Mouse (Mus musculus): ENCODE results near the gene Metap1. TPM values are rescaled to one million over a fixed set of nuclear protein-coding genes. Genes with fewer than 3 reads are reported as not detected.

The Metap1 gene
- total and polyA plus RNA-seq, 3 experiments, result 57.4 to 96.3 (median 71.0) TPM

- TF ChIP-seq POLR2AphosphoS5 (IDR thresholded peaks at IDR 0.05; ENCODE audit: borderline replicate concordance, low read depth, low read length), result no peak
- TF ChIP-seq E2F4 (IDR thresholded peaks at IDR 0.05; ENCODE audit: borderline replicate concordance, low read depth, low read length), result no peak
- TF ChIP-seq USF1 (IDR thresholded peaks at IDR 0.05; ENCODE audit: low read depth, low read length), result no peak
- TF ChIP-seq MYB (IDR thresholded peaks at IDR 0.05; ENCODE audit: low read depth, low read length), result no peak
- TF ChIP-seq NRF1 (IDR thresholded peaks at IDR 0.05; ENCODE audit: insufficient read depth, low read depth, low read length, poor library complexity, severe bottlenecking), result no peak
- TF ChIP-seq CHD1 (IDR thresholded peaks at IDR 0.05; ENCODE audit: low read depth, low read length), result peak; percentile 52; the same call in 1 of the 2 replicates
- no peak for TF ChIP-seq MEF2A (IDR thresholded peaks at IDR 0.05; ENCODE audit: extremely low read depth, insufficient replicate concordance, low read depth, low read length, poor library complexity, severe bottlenecking)
- no peak for TF ChIP-seq UBTF (IDR thresholded peaks at IDR 0.05; ENCODE audit: borderline replicate concordance, insufficient read depth, low read depth, low read length)
- no peak for TF ChIP-seq ZKSCAN1 (IDR thresholded peaks at IDR 0.05; ENCODE audit: low read depth, low read length)
- TF ChIP-seq MYC (IDR thresholded peaks at IDR 0.05; ENCODE audit: low read depth, low read length), result 0 out of 2 replicates have a peak, but pooled peaks have one; percentile 27
- TF ChIP-seq SIN3A (IDR thresholded peaks at IDR 0.05; ENCODE audit: low read length), result no peak; the same call in 1 of the 2 replicates
- no peak for TF ChIP-seq KAT2A (conservative IDR thresholded peaks at IDR 0.05; ENCODE audit: low read depth, low read length)
- TF ChIP-seq HCFC1 (IDR thresholded peaks at IDR 0.05; ENCODE audit: low read depth, low read length), result no peak
- TF ChIP-seq GATA1 (IDR thresholded peaks at IDR 0.05; ENCODE audit: low read depth, low read length), result 0 out of 2 replicates have a peak, but pooled peaks have one; percentile 4
- TF ChIP-seq RAD21 (IDR thresholded peaks at IDR 0.05; ENCODE audit: low read depth, low read length), result no peak
- TF ChIP-seq TBP (IDR thresholded peaks at IDR 0.05; ENCODE audit: low read depth, low read length), result no peak
- TF ChIP-seq USF2 (IDR thresholded peaks at IDR 0.05; ENCODE audit: borderline replicate concordance in 1 of 2, insufficient read depth in 1 of 2, low read depth in 1 of 2, low read length in 2 of 2), result no peak
- TF ChIP-seq GABPA (IDR thresholded peaks at IDR 0.05; ENCODE audit: low read depth, low read length), result no peak
- no peak for TF ChIP-seq EP300 (IDR thresholded peaks at IDR 0.05; ENCODE audit: low read depth in 1 of 2, low read length in 2 of 2)
- Histone ChIP-seq H3K4me1 (ENCODE audit: control insufficient read depth in 1 of 2, insufficient read depth in 2 of 2, low read length in 2 of 2) (peaks cover 4 to 10% of the 10 kb centered on the region in 2 experiments; a peak in 3 of 4 replicates), H3K36me3 (ENCODE audit: control insufficient read depth in 1 of 2, insufficient read depth in 2 of 2, low read length in 2 of 2) (peaks cover 0 to 6% of the 10 kb centered on the region in 2 experiments; a peak in 3 of 4 replicates), H3K79me2 (ENCODE audit: control insufficient read depth, insufficient read depth, low read length, poor library complexity) (peaks cover 11% of the 10 kb centered on the region), H3K4me3 (ENCODE audit: control insufficient read depth in 1 of 2, insufficient read depth in 1 of 2, low read depth in 2 of 2, low read length in 2 of 2) (peak overlapping the region; percentile 76 to 85), H3K9ac (ENCODE audit: control insufficient read depth, low read depth, low read length, poor library complexity, severe bottlenecking) (peak overlapping the region; percentile 78), H3K27ac (ENCODE audit: control insufficient read depth, low read depth, low read length) (no peak overlapping the region), H3K9me3 (replicated peaks; ENCODE audit: insufficient read depth, low read length) (no peaks in the 10 kb centered on the region), H3K27me3 (ENCODE audit: control insufficient read depth in 1 of 2, insufficient read depth in 2 of 2, low read length in 2 of 2) (no peaks in the 10 kb centered on the region)
- DNase-seq (ENCODE audit: low read depth, low spot score), result no peak
These were observed 45.9 kb downstream of the Metap1 start for GRCm38 (mm10) chr3:138443465-138443771.

Data from MEL (cell line).